Mouse (Mus musculus) forebrain, embryonic 10.5 days (tissue): ENCODE data around the gene Tdrkh. TPM values are rescaled to one million over a fixed set of nuclear protein-coding genes. Genes with fewer than 3 reads are reported as not detected.

Source experiments
- DNase-seq: peaks from one replicate; pipeline ENCODE4 v3.0.0-alpha.2; 2017; ENCODE audit warnings: low spot score; ENCODE audit errors: extremely low spot score
- H3K27ac ChIP-seq: fragments of 300-500 bp; sonication (generic); 2 replicates; pipeline ENCODE4 v1.5.1; 2016; ENCODE audit warnings: mild to moderate bottlenecking
- H3K27me3 ChIP-seq: fragments of 300-500 bp; sonication (generic); 2 replicates; pipeline ENCODE4 v1.6.1; 2016; ENCODE audit warnings: mild to moderate bottlenecking; ENCODE audit not compliant: poor library complexity, severe bottlenecking
- H3K36me3 ChIP-seq: fragments of 300-500 bp; sonication (generic); replicated peaks from 2 replicates; pipeline ENCODE4 v1.6.1; 2016; ENCODE audit warnings: mild to moderate bottlenecking, moderate library complexity
- H3K4me1 ChIP-seq: fragments of 300-500 bp; sonication (generic); 2 replicates; pipeline ENCODE4 v1.6.1; 2016
- H3K4me3 ChIP-seq: fragments of 300-500 bp; sonication (generic); 2 replicates; pipeline ENCODE4 v1.5.1; 2016; ENCODE audit warnings: mild to moderate bottlenecking, moderate library complexity
- H3K9me3 ChIP-seq: fragments of 300-500 bp; sonication (generic); 2 replicates; pipeline ENCODE4 v1.6.1; 2016; ENCODE audit warnings: mild to moderate bottlenecking, moderate library complexity
- WGBS: fragments of 180-500 bp; shearing (Covaris S2); methylation state at CpG from one replicate; pipeline ENCODE4 v1.1.7; 2016; 5-methylcytosine and 5-hydroxymethylcytosine counted together
- polyA plus RNA-seq: library from polyadenylated mRNA; unstranded; fragments of >200 nt; fragmentation: Nextera tagmentation; extraction: Ambion mirVana; gene quantifications from 2 replicates; pipeline ENCODE4 v1.2.1, GENCODE M21; 2016

Gene Tdrkh
- polyA plus RNA-seq, 1 experiment from 2014 or later, result 38.1 TPM

DNA sequence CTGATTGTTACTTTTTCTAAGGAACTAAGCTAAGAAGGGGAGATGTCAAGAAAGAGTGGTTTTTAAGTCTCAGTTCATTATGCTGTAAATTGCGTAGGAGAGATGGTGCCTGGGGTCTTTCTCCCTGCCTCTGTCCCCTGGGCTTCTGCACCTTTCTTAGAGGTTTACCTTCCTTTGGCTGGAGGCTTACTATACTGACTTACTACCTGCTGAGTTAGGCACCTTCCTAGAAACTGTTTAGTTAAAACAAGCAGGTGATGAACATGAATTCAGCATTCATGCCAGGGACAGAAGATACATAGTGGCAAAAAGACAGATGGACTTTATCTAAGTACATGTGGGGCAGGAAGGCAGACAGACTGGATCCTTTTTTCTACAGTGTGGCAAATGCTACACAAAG is 16.7 kb upstream of the Tdrkh start:
- no peak overlapping the region for H3K27ac ChIP-seq
- H3K4me1 ChIP-seq, result peaks cover 19% of the 10 kb centered on the region
- DNase-seq, result no peak
- peaks cover 51% of the 10 kb centered on the region for H3K27me3 ChIP-seq
- no peaks in the 10 kb centered on the region for H3K36me3 ChIP-seq
- H3K9me3 ChIP-seq, result no peaks in the 10 kb centered on the region
- WGBS, result 72% methylated on average over 1 of the region's 1 CpGs
- no peak overlapping the region for H3K4me3 ChIP-seq

DNA sequence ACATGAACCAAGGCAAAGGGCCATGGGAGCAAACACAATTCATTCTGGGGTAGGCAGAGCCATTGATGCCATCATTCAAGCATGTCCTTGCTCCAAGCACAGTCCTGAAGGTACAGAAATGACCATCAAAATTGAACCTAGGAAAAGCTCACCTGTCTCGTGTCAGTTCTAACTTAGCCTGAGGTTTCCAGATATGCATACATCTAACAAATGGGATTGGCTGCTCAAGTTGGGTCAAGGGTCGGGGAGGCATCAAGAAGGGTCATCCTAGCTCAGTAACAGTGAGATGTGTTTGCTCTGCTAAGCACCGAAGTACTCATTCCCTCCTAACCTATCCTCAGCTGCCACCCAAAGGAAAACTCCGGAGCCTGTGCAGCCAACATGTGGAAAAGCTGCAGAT is 16.2 kb upstream of the Tdrkh start:
- Histone ChIP-seq H3K4me3 (no peak overlapping the region), H3K27ac (no peak overlapping the region), H3K36me3 (no peaks in the 10 kb centered on the region), H3K4me1 (peaks cover 19% of the 10 kb centered on the region), H3K9me3 (no peaks in the 10 kb centered on the region), H3K27me3 (peaks cover 56% of the 10 kb centered on the region)
- WGBS, result 86% methylated on average over 4 of the region's 4 CpGs
- no peak for DNase-seq

DNA sequence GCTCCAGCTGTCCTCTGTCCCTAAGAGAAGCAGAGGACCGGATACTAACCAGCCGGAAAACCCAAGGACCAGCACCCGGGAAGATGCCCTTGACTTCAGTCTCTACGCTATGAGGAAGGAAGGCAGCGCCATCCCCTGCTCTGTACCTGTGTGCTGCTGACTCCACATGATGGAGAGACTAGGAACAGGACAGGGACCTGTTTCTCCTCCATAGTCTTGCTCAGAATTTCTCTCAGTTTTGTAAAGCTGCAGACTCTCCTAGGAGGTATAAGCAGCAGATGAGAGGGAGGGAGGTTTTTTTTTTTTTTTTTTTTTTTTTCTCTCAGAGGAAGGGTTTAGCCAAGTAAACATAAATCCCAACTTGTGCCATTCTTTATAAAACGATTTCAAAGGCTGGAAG is 14.9 kb upstream of the Tdrkh start, which contains the start of gene Lingo4:
Gene Lingo4, plus strand, starts transcription at position 301 of the 400 bp plus-strand sequence.
- peaks cover 70% of the 10 kb centered on the region for H3K27me3 ChIP-seq
- H3K36me3 ChIP-seq, result no peaks in the 10 kb centered on the region
- WGBS, result 71% methylated on average over 6 of the region's 6 CpGs
- DNase-seq, result no peak
- peak within 1 kb of the TSS; percentile 52 for H3K4me3 ChIP-seq
- peaks cover 25% of the 10 kb centered on the region for H3K4me1 ChIP-seq
- H3K27ac ChIP-seq, result peak within 1 kb of the TSS; percentile 67
- no peaks in the 10 kb centered on the region for H3K9me3 ChIP-seq

DNA sequence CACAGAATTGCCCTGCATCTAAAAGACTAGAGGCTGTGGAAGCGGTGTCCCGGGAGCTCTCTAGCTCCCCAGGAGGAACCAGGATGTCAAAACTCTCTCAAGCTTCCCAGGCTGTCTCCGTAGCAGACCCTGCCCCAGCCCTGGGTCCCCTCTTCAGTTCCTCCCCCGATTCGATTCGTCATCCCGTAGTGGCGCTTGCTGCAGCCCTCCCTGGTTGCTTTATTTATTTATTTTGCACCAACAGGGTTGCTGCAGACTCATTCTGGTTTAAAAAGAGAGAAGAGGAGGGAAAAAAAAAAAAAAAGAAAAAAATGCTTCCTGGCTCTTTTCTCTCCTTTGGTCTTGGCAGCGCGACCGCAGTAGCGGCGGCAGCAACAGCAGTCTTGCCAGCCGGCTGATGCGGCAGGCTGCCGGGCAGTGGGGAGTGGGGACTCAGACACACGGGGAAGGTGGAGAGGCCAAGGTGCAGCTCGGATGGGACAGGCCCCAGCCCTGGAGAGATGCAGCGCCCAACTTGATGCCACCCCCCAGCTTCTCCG is 14.1 kb upstream of the Tdrkh start:
- no peaks in the 10 kb centered on the region for H3K36me3 ChIP-seq
- peak overlapping the region; percentile 67 for H3K27ac ChIP-seq
- no peaks in the 10 kb centered on the region for H3K9me3 ChIP-seq
- peak overlapping the region; percentile 52 for H3K4me3 ChIP-seq
- H3K27me3 ChIP-seq, result peaks cover 78% of the 10 kb centered on the region
- peak; percentile 29 for DNase-seq
- 3% methylated on average over 20 of the region's 20 CpGs for WGBS
- peaks cover 31% of the 10 kb centered on the region for H3K4me1 ChIP-seq

DNA sequence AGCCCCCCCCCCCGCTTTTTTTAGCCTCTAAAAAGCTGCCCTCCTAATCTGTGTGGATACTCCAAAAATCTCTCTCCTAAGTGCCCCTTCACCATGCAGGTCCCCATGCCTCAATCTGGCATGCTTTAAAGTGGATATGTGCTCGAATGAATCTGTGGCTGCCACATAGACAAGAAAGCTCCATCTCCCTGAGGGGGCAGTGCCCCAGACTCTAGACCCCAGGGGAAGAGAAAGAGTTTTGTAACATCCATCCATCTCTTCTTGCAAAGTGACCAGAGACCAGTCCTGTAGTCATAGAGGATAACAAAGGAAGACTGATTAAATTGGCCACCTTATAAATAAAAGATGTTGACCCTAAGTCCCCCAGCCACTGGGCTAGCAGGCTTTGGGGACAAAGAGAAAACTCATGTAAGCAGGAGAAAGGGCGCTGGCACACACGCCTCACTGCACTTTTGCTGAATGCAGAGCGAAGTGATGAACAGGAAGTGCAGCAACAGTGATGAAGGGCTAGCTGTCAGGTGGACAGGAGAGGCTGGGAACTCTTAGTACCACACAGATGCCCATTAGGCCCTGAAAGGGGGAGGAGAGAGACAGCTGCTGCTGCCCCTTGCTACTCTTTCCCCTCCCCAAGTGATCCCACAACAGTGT is 13.3 kb upstream of the Tdrkh start:
- H3K27me3 ChIP-seq, result peaks cover 85% of the 10 kb centered on the region
- H3K36me3 ChIP-seq, result no peaks in the 10 kb centered on the region
- 29% methylated on average over 5 of the region's 5 CpGs for WGBS
- peak overlapping the region; percentile 52; the same call in 1 of the 2 replicates for H3K4me3 ChIP-seq
- DNase-seq, result no peak
- H3K4me1 ChIP-seq, result peaks cover 39% of the 10 kb centered on the region
- H3K27ac ChIP-seq, result peak overlapping the region; percentile 67
- no peaks in the 10 kb centered on the region for H3K9me3 ChIP-seq

DNA sequence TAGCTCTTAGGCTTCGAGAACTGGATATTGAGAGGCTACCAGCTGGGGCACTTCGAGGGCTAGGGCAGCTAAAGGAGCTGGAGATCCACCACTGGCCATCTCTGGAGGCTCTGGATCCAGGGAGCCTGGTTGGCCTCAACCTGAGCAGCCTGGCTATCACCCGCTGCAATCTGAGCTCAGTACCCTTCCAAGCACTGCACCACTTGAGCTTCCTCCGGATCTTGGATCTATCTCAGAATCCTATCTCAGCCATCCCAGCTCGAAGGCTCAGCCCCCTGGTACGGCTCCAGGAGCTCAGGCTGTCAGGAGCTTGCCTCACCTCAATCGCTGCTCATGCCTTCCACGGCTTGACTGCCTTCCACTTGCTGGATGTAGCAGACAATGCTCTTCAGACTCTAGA is 10.6 kb upstream of the Tdrkh start:
- DNase-seq, result no peak
- Histone ChIP-seq H3K36me3 (no peaks in the 10 kb centered on the region), H3K27me3 (peaks cover 74% of the 10 kb centered on the region), H3K9me3 (no peaks in the 10 kb centered on the region), H3K4me3 (no peak overlapping the region), H3K4me1 (peaks cover 41% of the 10 kb centered on the region), H3K27ac (0 out of 2 replicates have a peak overlapping the region, but pooled peaks have one; percentile 30)
- 75% methylated on average over 8 of the region's 8 CpGs for WGBS

DNA sequence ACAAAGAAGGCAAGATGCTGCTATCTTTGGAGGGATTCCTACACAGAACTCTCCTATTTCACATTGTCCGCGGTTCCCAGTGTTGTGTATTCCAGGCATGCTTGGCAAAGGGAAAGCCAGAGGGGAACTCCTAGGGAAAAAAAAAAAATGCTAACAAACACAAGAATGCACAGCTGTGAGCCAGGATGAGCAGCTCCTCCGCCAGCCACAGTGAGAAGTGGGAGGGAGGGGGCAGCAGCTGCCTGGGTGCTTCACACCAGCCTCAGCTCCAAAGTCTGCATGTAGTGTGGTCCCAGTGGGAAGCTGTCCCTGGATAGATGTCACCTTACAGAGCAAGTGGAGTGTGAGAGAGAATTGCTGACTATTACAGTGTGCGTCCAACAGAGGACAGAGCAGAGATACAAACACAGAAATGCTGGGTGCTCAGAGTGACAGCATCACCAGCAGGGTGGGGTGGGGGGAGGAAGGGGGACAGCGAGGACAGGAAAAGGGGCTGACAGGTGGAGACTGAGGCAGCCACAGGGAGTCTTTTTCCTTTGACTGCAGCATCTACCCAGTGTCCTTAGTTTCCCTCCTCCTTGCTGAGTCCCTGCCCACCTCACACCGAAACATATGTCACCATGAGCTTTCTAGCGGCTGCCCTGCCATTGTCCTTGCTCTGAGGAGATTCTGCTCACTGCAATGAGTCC is 8.6 kb upstream of the Tdrkh start:
- peaks cover 54% of the 10 kb centered on the region for H3K27me3 ChIP-seq
- no peak overlapping the region for H3K27ac ChIP-seq
- WGBS, result 33% methylated on average over 7 of the region's 7 CpGs

DNA sequence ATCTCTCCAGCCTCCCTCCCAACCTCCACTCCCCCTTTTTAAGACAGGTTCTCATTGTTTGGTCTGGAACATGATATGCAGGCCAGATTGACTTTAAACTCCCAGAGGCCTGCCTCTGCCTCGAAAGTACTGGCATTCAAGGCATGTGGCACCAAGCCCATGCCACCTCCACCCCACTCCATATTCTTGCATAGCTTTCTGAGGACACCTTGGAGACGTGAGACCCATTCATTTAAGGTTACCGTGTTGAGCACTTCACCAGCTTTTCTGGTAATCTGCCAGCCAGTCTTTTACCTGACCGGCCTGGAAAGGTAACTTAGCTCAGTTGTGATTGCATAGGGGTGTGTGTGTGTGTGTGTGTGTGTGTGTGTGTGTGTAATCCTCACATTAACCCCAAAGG is 7.5 kb upstream of the Tdrkh start:
- no peak overlapping the region for H3K27ac ChIP-seq
- peaks cover 22% of the 10 kb centered on the region for H3K4me1 ChIP-seq
- no peak for DNase-seq
- WGBS, result 77% methylated on average over 4 of the region's 4 CpGs
- no peaks in the 10 kb centered on the region for H3K36me3 ChIP-seq
- H3K27me3 ChIP-seq, result peaks cover 43% of the 10 kb centered on the region
- H3K9me3 ChIP-seq, result no peaks in the 10 kb centered on the region
- H3K4me3 ChIP-seq, result no peak overlapping the region

More for the DNA sequence above, 8.6 kb upstream of the Tdrkh start:
- no peak for DNase-seq
- Histone ChIP-seq H3K4me3 (no peak overlapping the region), H3K36me3 (no peaks in the 10 kb centered on the region), H3K9me3 (no peaks in the 10 kb centered on the region), H3K4me1 (peaks cover 32% of the 10 kb centered on the region)

DNA sequence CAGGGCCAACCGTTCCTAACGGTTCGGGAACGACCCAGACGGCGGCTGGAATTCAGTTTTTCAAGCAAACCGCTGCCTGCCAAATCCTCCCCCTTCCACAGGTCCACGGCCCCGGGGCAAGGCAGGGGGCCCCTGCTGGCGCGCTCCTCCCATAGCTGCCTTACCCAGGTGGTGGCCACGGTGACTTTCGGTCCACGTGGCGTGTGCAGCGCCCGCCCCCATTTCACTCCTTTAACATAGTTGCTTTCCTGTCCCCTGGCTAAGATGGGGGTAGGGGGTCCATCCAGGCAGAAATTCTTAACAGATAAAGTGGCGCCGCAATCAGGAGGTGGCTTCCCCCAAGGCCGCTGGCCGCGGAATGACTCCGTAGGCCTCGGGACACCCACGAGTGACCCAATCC is 543 bp upstream of the Tdrkh start:
- no peak for DNase-seq
- peak overlapping the region; percentile 89 for H3K27ac ChIP-seq

DNA sequence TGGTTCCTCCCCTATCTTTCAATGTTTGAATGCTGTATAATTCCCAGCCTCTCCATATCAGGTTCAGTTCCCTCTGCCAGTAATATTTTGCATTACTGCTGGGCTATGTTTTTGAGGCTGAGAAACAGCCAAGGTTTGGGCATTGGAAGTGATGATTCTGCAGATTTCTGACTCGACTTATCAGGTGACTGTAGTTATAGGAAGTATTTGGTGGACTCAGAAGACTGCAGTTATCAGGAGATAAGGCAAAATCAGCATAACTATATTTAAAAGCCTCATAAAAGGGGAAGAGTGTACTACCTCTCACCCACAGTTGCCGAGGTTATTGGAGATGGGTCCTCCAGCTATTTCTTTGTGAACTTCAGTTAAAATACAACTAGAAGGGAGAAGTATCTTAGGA is 17.9 kb downstream of the Tdrkh start:
- H3K9me3 ChIP-seq, result no peaks in the 10 kb centered on the region
- 88% methylated on average over 2 of the region's 2 CpGs for WGBS
- H3K27me3 ChIP-seq, result no peaks in the 10 kb centered on the region

More for the DNA sequence above, 543 bp upstream of the Tdrkh start:
- H3K4me1 ChIP-seq, result peaks cover 20% of the 10 kb centered on the region
- H3K9me3 ChIP-seq, result no peaks in the 10 kb centered on the region
- H3K4me3 ChIP-seq, result peak overlapping the region; percentile 61
- no peaks in the 10 kb centered on the region for H3K36me3 ChIP-seq
- 13% methylated on average over 25 of the region's 25 CpGs for WGBS
- peaks cover 6% of the 10 kb centered on the region; the same call in 1 of the 2 replicates for H3K27me3 ChIP-seq

DNA sequence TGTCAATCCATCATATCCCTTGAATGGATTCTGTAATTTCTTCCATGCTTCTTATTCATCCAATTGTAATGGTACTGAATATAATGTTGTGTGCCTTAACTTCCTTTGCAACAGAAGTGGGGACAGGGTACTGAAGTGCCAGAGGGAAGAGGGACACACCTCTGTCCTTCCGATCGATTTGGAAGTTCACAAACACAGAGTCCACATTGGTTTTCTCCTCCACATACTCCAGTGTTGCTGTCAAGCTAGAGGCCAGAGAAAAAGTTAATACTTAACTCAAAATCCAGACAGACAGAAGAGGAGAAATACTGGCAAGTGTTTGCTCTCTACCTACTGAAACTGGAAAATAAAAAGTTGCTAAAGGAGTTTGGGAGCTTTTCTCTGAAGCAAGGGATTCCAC is 21.2 kb downstream of the Tdrkh start:
- Histone ChIP-seq H3K27ac (no peak overlapping the region), H3K36me3 (no peaks in the 10 kb centered on the region)
- 91% methylated on average over 2 of the region's 2 CpGs for WGBS

More for the DNA sequence above, 17.9 kb downstream of the Tdrkh start:
- no peak for DNase-seq
- H3K4me1 ChIP-seq, result no peaks in the 10 kb centered on the region
- H3K36me3 ChIP-seq, result peaks cover 9% of the 10 kb centered on the region
- no peak overlapping the region for H3K4me3 ChIP-seq
- H3K27ac ChIP-seq, result no peak overlapping the region

DNA sequence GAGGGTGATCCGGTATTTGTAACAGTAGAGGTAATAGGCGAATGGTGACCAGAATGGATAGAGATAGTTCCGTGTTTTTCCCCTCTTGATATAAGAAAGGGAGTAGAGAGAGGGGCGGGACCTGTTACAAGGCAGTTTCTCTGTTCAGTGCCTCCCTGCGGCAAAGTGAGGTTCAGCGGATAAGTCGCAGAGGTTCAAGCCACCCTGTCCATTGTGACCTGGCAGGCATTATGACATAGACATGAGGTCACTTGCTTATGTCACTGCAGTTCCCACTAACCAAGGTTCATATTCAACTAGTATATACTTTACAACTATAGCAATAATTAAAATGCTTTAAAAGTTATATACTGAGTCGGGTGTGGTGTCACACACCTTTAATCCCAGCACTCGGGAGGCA is 23.3 kb downstream of the Tdrkh start:
- no peak for DNase-seq
- H3K4me1 ChIP-seq, result no peaks in the 10 kb centered on the region
- 87% methylated on average over 9 of the region's 9 CpGs for WGBS
- no peaks in the 10 kb centered on the region for H3K9me3 ChIP-seq
- no peak overlapping the region for H3K27ac ChIP-seq
- peaks cover 6% of the 10 kb centered on the region; the same call in 1 of the 2 replicates for H3K27me3 ChIP-seq
- no peak overlapping the region for H3K4me3 ChIP-seq
- H3K36me3 ChIP-seq, result no peaks in the 10 kb centered on the region

More for the DNA sequence above, 21.2 kb downstream of the Tdrkh start:
- H3K4me1 ChIP-seq, result no peaks in the 10 kb centered on the region
- no peaks in the 10 kb centered on the region for H3K27me3 ChIP-seq
- H3K9me3 ChIP-seq, result no peaks in the 10 kb centered on the region
- no peak overlapping the region for H3K4me3 ChIP-seq
- no peak for DNase-seq

DNA sequence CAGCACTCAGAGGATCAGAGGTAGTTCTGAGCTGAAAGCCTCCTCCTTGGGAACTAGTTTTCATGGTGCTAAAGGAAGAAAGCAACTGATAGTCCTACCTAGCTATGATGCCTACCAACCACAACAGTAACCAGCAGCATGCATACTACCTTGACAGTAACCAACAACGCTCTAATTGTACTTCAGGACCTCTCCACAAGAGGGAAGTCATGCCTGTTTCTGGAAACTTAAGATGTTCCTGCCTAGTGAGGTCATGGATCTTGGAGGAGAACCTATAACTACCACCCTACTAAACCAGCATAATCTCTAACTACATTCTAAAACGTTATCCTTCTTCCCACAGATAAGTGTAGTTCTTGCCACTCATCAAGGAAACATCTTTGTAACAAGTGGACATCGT is 28.1 kb downstream of the Tdrkh start:
- DNase-seq, result no peak
- peaks cover 6% of the 10 kb centered on the region; the same call in 1 of the 2 replicates for H3K27me3 ChIP-seq
- no peak overlapping the region for H3K27ac ChIP-seq
- H3K4me3 ChIP-seq, result no peak overlapping the region
- H3K4me1 ChIP-seq, result peaks cover 13% of the 10 kb centered on the region
- 43% methylated on average over 3 of the region's 3 CpGs for WGBS
- no peaks in the 10 kb centered on the region for H3K9me3 ChIP-seq
- peaks cover 18% of the 10 kb centered on the region for H3K36me3 ChIP-seq
